Mouse (Mus musculus) mesoderm, embryonic 11.5 days (tissue): ENCODE measurements around the gene Ssh3.
A peak's percentile ranks its signal among the peaks of the same experiment; 100 is the strongest.

ENCODE experiments used
- DNase-seq: peaks from one replicate; pipeline ENCODE4 v3.0.0-alpha.2; 2012; ENCODE audit warnings: low read depth, low spot score

Ssh3 gene

DNA sequence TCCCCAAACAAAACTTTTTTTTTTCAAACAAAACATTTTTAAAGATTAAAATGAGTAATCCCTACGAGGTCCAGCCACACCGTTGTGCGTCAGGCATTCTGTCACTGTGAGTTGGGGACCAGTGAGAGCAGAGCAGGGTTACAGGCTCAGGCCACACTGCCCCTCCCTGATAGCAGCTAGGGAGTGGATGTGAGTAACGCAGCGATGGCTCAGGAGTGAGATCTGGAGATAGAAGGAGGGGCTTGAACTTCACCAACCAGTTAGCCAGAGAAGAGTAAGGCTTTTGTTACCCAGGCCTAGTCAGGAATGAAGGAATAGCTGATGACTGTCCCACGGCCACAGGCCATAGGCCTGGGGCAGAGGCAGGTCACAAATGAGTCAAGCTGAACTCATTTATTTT is 24.2 kb downstream of the Ssh3 start:
- no peak for DNase-seq

DNA sequence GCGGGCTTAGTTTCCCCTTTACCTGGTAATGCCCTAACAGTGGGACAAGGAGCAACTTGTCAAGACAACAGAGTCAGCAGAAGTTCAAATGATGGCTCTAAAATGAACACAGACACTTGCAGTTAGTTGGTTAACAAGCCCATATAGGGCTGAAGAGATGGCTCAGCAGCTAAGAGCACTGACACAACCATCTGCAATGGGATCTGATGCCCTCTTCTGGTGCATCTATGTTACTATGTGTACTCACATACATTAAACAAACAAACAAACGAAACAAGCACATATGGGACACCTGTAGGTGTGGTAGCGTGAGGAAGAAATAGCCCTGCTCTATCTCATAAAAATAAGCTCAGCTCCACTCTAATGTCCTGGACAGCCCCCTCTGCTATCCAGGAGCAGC is 26.6 kb downstream of the Ssh3 start:
- DNase-seq: no peak

DNA sequence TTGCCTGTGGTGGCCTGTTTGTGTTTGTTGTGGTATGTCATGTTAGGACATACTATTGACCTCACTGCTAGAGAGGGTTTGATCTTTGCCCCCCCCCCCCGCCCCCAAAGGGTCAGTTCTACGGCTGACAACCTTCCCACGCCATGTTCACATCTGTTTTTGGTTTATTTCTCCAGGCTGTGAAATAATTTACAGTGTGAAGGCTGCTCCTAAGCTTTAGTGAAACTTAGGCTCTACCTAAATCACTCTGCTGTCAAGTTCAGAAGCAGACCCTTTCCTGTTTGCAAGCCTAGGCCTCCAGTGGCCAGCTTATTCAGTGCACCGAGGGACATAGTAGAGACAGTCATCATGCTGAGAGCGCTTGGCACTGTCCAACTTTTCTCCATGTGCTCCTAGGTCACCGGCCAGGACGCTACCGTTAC is 28.7 kb downstream of the Ssh3 start:
- peak; percentile 74 for DNase-seq

DNA sequence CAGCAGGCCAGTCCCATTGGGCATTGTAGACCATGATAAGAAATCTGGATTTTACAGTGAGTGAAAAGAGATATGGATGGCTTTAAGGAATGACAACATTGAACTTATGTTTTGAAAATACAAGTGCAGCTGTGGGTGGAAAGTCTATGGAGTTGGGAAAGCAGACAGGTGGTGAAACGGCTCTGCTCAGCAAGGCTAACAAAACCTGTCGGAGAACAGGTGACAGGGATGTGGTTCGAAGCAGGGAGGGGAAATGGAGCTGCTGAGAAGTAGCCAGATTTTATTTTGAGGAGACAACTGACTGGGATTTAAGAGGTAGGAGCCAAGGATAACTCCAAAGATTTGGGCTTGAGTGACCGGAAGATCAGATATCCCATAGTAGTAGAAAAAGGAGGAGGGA is 34.4 kb downstream of the Ssh3 start:
- DNase-seq: no peak

DNA sequence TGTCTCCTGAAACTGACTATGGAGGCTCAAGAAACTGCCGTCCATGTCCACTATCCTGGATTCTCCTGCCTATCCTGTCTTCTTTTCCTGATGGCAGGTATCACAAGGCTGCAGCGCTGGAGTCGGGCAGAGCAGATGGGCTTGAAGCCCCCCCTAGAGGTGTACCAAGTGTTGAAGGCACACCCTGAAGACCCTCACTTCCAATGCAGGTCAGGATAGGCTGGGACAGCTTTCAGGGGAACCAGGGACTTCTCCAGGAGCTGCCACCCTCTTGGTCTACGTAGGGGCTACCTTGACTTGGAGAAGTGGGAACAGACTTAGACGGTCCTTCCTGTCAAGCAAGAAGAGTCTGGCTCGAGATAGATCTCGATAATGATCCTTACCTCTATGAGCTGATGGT is 36.3 kb downstream of the Ssh3 start:
- no peak for DNase-seq

DNA sequence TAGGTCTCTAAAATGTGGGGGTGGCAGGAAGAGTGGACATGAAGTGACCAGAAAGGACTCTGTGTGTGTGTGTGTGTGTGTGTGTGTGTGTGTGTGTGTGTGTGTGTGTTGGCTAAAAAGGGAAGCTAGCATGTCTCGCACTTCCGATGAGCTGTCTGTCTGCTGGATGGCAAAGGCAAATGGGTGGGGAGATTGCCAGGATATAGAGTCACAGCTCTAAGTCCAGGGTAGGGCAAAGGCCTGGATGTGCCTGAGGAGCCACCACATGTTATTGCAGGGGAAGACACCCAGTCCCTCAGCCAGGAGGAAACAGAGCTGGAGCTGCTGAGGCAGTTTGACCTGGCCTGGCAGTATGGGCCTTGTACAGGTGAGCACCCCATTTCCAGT is 36.8 kb downstream of the Ssh3 start:
- DNase-seq: no peak

DNA sequence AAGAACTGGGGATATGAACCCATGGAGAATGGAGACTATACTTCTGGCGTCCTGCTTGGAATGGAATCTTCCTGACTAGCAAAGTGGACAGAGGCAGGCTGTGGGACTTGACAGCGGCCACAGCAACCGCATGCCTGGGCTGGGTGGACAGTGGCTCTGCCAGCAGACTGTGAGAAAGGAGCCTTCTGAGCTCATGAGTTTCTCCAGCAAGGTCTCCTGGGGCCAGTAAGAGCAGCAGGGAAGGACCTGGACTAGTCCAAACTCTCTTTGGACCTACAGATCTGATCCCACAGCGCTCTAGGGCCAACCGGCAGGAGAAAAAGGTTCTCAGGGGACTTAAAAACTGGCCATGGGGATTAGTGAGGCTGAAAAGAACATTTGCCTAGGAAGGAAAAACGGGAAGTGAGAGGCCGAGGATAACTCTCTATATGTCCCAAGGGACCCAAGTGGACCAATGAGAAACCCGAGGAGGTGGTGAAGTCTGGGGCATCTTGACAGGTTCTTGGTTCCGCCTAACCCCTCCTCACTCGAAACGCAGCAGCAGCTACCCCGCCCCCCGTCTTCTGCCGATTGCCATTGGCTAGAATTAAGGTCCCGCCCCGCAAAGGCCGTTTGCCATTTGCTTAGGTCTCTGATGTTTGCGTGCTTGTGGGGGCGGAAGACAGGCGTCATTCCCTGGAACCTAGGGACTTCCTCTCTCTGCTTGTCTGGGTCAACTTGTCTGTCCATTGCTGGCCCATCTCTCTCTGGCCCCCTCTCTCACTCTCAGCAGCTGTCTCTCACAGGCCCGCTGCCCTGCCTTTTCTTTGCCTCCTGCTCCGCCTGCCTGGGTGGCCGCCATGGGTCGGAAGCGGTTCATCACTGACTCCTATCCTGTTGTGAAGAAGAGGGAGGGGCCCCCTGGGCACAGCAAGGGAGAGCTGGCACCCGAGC is 37.5 kb downstream of the Ssh3 start, which contains the start of gene Pold4:
Pold4 (plus strand) TSS at position 647 of the 933 bp plus-strand sequence.
- peak; percentile 93 for DNase-seq

DNA sequence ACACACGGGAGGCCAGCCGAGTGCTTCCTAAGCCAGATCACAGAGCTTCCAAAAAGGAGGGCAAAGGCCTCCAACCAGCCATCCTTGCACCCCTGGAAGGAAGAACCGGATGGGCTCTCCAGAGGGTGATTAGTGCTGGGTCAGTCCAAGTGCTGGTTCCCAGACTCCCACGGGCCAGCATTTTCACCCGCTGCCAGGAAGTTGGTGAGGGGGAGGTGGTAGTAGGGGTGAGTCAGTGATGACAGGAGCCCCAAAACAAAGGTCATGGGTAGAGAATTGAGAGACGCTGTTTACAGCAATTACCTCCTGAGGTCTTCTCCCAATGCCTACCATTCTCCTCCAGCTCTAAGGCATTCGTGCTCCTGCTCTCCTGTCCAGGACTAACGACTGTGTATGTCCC is 38.6 kb downstream of the Ssh3 start:
- DNase-seq: no peak

DNA sequence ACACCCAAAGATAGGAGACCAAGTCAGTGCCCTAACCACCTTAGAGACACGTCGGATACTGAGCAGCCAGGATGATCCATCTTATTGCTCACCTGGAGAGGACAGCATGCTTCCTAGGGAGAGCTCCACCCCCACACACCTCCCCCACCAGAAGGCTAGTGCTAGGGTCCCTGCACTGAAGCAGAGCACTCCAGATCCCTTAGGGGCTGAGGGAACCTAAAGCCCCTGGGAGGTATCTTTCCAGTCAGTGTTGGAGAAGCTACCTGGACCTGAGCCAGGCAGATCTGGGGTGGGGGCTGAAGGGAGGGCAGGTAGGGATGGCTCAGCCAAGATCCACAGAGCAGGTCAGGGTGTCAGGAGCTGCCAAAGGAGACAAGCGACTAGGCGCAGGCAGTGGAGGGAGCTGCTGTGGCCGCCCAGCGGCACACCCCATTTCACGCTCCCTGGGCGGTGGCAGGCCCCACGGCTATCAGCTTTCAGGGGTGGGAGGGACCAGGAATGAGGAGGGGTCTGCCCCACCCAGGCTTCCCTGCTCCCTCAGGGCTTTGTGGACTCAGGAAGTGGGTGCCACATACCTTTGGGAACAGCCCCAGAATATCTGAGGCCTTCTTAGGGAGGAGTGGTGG is 39.4 kb downstream of the Ssh3 start:
- DNase-seq: no peak

DNA sequence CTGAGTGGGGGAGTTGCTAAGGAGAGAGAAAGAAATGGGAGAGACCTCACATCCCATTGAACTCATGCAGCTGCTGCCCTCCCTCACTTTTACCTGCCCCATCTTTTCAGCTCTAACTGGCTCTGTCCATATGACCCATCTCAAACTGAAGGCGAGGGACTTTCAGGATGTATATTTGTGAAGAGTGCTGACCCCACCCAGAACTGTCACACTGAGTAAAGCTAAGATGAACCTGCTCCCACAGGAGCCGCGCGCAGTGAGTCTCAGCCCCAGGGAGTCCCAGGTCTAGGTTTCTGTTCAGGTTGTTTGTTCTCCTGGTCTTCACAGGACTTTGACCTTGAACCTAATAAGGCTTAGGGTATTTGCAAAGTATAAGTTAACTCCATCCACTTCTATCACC is 40.1 kb downstream of the Ssh3 start:
- no peak for DNase-seq

DNA sequence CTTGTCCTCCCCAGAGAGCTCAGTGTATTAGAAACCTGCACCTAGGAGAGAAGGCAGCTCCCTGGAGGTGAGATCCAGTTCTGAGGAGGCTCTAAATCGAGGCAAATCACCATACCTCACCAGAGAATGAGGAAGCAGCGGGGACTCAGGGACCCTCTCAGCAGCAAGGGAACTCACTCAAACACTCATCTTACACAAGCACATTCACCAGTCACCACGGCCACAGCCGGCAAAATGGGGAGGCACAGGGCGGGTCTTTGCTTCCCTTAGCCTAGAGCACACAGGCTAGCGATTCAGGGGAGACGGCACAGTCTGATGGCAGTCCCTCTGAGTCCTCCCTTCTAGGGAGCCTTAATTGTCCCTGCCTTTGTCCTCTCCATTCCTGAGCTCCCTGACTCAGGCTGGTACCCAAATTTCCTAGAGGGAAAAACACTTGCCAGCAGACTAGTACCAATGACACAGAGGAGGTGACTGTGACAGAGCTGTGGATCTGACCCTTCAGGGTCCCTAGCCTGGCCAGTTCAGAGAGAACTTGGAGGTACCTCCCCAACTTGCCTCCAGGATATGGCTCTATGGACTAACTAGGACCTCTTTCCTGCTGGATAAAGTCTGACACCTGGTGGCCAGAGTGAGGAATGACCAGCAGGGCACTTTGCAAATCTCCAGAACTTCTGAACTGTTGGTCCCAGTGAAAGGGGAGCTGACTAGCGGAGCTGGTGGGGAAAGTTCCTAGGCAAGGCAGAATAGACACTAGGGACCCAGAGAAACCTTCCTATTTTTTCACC is 40.9 kb downstream of the Ssh3 start:
- peak; percentile 87 for DNase-seq

DNA sequence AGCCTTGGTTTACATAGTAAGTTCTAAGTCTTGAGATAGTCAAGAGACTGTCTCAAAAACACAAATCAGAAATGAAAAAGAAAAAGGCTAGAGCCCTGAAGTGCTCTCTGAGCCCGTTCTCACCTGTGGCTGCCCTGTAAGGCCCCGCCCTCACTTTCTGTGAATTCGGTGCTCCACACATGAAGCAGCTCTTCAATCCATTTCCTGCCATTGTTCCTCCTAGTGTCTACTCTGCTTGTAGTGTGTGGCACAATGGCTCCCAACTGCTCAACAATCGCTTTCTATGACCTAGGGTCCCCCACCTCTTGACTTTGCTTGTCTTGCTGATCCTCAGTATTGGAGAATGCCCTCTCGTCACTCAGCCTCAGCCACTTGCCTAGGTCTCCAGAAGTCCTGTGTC is 41.5 kb downstream of the Ssh3 start:
- DNase-seq: no peak

DNA sequence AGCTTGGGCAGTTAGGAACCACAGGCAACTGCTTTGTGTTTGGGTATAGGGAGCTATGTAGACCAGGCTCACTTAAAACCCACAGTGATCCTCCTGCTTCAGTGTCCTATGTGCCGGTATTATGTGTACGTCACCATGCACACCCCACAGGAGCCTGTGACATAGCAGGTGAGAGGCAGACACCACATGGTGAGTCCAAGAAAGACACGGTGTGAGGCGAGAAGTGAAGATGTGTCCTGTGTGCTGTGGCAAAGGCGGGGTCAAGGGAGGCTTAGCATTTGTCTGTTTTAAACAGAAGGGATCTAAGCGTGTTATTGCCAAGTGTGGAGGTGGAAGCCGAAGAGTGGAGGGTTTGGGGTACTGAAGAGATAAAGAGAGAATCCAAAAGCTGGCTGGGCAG is 42.2 kb downstream of the Ssh3 start:
- DNase-seq: no peak

DNA sequence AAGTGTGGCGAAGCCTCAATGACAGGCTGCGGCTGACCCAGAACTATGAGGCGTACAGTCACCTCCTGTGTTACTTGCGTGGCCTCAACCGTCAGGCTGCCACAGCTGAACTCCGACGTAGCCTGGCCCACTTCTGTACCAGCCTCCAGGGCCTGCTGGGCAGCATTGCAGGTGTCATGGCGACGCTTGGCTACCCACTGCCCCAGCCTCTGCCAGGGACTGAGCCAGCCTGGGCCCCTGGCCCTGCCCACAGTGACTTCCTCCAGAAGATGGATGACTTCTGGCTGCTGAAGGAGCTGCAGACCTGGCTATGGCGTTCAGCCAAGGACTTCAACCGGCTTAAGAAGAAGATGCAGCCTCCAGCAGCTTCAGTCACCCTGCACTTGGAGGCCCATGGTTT is 46.8 kb downstream of the Ssh3 start:
- no peak for DNase-seq

DNA sequence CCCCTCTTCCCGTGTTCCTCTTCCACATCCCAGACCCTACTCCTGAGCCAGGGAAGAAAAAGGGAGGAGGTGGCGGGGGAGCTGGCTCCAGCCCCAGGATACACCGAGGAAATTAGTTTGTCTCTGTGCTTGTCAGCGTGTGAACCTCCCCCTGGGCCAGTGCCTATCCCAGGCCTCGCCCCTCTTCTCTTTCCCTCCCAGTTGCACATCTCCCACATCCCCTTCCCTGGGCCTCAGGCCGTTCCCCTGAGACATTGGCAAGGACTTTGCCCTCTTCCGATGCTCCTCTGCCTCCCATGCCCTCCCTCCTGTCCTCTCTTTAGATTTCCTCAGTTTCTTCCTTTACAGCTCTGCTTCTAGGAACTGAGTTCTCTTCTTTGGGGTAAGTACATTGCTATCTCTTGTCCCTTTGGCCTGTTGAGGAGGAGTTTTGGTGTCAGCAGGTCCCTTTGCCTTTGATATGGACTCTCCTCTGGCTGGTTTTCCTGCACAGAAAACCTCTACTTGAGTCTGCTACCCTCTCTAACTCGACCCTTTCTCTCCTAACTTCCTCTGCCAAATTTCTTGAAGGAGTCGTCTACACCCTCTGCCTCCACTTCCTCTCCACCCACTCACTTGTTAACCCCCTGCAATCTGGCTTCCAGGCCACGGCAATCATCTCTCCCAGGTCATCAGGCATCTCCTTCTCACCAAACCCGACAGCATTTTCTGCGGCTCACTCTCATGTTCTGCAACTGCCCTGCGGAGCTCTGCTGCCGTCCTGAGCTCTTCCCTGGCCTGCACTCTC is 47.8 kb downstream of the Ssh3 start:
- no peak for DNase-seq

DNA sequence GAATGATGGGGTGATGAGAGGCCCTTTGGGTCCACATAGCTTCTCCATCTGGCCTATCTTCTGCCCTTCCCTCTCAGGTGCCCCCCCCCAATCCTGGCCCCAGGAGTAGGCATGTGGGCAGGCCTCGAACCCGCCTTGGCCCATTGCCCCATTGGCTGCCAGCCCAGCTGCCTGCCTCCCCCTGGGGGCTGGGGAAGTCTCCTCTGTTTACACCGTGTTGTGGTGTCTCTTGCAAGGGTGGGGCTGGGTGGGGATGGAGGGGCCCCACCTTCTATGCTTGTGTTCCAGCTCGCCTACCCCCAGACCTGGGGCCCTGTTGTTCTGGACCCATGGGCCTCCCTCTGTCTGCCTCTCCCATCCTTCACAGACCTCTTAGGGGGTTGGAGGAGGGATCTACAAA is 48.6 kb downstream of the Ssh3 start:
- no peak for DNase-seq

DNA sequence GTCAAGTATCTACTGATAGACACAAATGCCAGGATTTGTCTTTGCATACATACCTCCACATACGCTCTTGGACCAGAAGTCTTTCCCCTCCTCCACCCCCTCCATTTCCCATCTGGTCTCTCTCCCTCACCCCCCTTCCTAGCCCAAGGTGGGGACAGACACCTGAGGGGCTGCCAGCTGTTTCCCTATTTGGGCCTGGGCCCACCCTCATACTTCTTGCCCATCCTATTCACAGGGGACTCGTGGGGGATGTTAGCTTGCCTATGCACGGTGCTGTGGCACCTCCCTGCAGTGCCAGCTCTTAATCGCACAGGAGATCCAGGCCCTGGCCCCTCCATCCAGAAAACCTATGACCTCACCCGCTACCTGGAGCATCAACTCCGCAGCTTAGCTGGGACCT is 49.0 kb downstream of the Ssh3 start:
- no peak for DNase-seq

DNA sequence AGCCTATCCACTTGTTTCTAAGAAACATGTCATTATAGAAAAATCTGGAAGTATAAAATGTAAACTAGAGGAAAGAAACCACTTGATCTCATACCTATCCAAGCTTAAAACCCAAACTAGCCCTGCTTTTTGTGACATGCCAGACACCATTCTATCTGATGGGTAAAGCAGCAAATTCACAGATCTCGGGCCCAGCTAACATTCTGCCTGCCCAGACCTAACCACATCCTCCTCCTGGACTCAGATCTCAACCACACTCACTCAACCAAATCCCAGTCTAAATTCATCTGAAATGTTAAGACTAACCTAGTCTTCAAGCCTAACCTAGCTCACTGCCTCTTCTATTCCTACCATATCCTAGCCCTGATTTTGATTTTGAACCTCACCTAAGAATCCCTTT is 50.2 kb downstream of the Ssh3 start:
- no peak for DNase-seq

DNA sequence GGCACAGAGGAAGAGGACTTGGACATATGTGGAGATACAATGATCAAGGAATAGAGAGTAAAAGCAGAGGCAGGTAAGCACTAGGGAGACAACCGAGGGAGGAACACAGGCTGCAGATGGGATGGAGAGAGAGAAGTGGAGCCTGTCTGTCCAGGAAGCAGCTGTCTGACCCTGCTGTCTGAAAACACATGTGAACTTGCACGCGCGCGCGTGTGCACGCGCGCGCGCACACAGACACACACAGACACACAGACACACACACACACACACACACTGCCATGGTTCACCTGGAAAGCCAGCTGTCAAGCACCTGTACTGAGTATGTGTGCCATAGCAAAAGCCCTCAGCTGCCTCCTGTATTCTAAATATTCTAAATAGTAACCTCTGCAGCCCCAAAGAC is 50.7 kb downstream of the Ssh3 start:
- no peak for DNase-seq

DNA sequence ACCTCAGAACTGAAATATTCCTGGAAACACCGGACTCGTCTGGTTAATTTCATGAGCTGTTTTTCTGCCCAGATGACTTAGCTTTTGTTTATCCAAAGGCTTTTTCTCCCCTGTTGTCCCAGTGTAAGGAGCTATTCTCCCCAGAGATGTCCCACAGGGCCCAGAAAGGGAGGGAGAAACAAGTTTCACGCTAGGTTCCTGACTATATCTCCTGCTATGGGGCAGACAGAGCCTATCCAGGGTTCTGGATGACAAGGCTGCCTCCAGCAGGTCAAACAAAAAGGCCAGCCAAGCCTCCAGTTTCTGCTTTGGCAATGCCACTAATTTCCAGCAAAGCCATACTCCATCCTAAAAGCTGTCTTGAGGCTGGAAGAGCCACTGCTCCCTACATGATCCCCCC is 51.1 kb downstream of the Ssh3 start:
- DNase-seq: no peak

DNA sequence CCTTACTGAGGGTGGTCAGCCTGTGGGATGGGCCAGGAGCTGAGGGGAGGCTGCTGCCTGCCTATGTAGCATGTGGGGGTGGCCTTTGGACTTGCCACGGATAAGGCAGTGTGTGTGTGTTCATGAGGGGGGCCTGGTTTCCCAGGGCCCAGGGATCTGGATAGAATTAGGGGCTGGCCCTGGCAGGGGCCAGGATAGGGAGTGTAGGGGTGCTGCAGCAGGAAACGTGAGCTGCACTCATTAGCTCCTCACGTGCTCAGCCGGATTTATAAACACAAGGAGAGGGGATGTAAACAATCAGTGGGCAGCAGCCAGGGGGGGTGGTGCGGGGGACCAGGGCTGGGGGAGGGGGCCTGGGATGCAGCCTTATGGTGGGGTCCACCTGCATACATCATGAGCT is 51.8 kb downstream of the Ssh3 start:
- no peak for DNase-seq
